Mouse (Mus musculus) lung, postnatal 0 days (tissue): ENCODE data around the gene Dync1h1.

Source experiments
- CTCF ChIP-seq: IDR thresholded peaks from 2 replicates; pipeline ENCODE4 v1.5.1; 2016; ENCODE audit warnings: antibody characterized with exemption, mild to moderate bottlenecking
- EP300 ChIP-seq: IDR thresholded peaks from 2 replicates; pipeline ENCODE4 v1.6.1; 2016; ENCODE audit warnings: antibody characterized with exemption, mild to moderate bottlenecking, control low read depth

GRCm38 (mm10) chr12:110637507-110638114, 36.4 kb downstream of the Dync1h1 start:
- TF ChIP-seq CTCF (no peak), EP300 (no peak)
